Mouse (Mus musculus) ES-E14 (cell line): Measurements from ENCODE around the gene Phkb. TPM values are rescaled to one million over a fixed set of nuclear protein-coding genes. Genes with fewer than 3 reads are reported as not detected.
"Not testable (repeated sequence)": the region's sequence is repeated elsewhere in the genome, so short reads cannot be mapped to it uniquely, and the experiment has no call there.

ENCODE experiments used
- DNase-seq: peaks from one replicate; pipeline ENCODE4 v3.0.0-alpha.2; 2013; ENCODE audit warnings: low read depth, low spot score
- H3K27ac ChIP-seq: 2 replicates; pipeline ENCODE4 v1.5.1; 2012; ENCODE audit warnings: low read depth, mild to moderate bottlenecking, low read length, moderate library complexity, mixed read lengths; ENCODE audit not compliant: poor library complexity, insufficient read depth, severe bottlenecking
- H3K36me3 ChIP-seq: 2 replicates; pipeline ENCODE4 v1.6.1; 2012; ENCODE audit warnings: mild to moderate bottlenecking, low read length, moderate library complexity, mixed read lengths; ENCODE audit not compliant: control insufficient read depth, poor library complexity, insufficient read depth, severe bottlenecking
- H3K4me1 ChIP-seq, 2 experiments: fragments of 150-350 bp in 1 of 2; sonication (generic) in 1 of 2; 2 replicates each; pipeline ENCODE4 v1.6.1; 2012; ENCODE audit warnings: low read length in 2 of 2, mild to moderate bottlenecking in 1 of 2, mixed read lengths in 1 of 2; ENCODE audit not compliant: control insufficient read depth in 2 of 2, insufficient read depth in 2 of 2, poor library complexity in 1 of 2
- H3K4me3 ChIP-seq, 2 experiments: fragments of 150-350 bp in 1 of 2; sonication (generic) in 1 of 2; 2 replicates each; pipeline ENCODE4 v1.5.1; 2012; ENCODE audit warnings: low read length in 2 of 2, low read depth in 1 of 2, mild to moderate bottlenecking in 1 of 2, mixed read lengths in 1 of 2; ENCODE audit not compliant: insufficient read depth in 1 of 2, poor library complexity in 1 of 2, severe bottlenecking in 1 of 2
- H3K9ac ChIP-seq: 2 replicates; pipeline ENCODE4 v1.6.1; 2012; ENCODE audit warnings: low read depth, mild to moderate bottlenecking, low read length, mixed read lengths; ENCODE audit not compliant: poor library complexity, insufficient read depth, severe bottlenecking
- H3K9me3 ChIP-seq: fragments of 150-350 bp; sonication (generic); 2 replicates; pipeline ENCODE4 v1.6.1; 2012; ENCODE audit warnings: low read depth, mild to moderate bottlenecking, low read length; ENCODE audit not compliant: control insufficient read depth, insufficient read depth
- CHD2 ChIP-seq: IDR thresholded peaks from 2 replicates; pipeline ENCODE4 v1.6.1; 2014; ENCODE audit warnings: mild to moderate bottlenecking, low read depth, low read length, inconsistent platforms
- HCFC1 ChIP-seq: IDR thresholded peaks from 2 replicates; pipeline ENCODE4 v1.6.1; 2012; ENCODE audit warnings: low read length, inconsistent platforms, borderline replicate concordance; ENCODE audit not compliant: insufficient read depth
- MAFK ChIP-seq: IDR thresholded peaks from 2 replicates; pipeline ENCODE4 v1.6.1; 2014; ENCODE audit warnings: mild to moderate bottlenecking, low read depth, low read length, inconsistent platforms; ENCODE audit not compliant: insufficient read depth
- ZC3H11A ChIP-seq: IDR thresholded peaks from 2 replicates; pipeline ENCODE4 v1.6.1; 2012; ENCODE audit warnings: low read depth, mild to moderate bottlenecking, inconsistent platforms, low read length, borderline replicate concordance
- ZNF384 ChIP-seq: IDR thresholded peaks from 2 replicates; pipeline ENCODE4 v1.6.1; 2012; ENCODE audit warnings: low read depth, low read length, inconsistent platforms
- in situ Hi-C, 2 experiments: fragments of 600-800 bp; cut with MboI; formaldehyde crosslinking; loops; one replicate each; pipeline ENCODE4 v1.15.1; 2025; ENCODE audit warnings: low sequenced_read_pairs in 2 of 2, inconsistent platforms in 1 of 2; ENCODE audit not compliant: unreplicated experiment in 2 of 2
- total RNA-seq: library from RNA; depleted of rRNA; stranded (reverse); fragments of 300-350 nt; gene quantifications from 2 replicates; pipeline ENCODE4 v1.2.3, GENCODE M21; 2012

The Phkb gene
- total RNA-seq, 1 experiment, result 28.1 TPM

GRCm38 (mm10) chr8:85839916-85840656 is 673 bp upstream of the Phkb start:
- Histone ChIP-seq H3K4me1 (no peaks in the 10 kb centered on the region), H3K36me3 (peaks cover 4% of the 10 kb centered on the region), H3K4me3 (peak overlapping the region; percentile 88 to 96), H3K27ac (peak overlapping the region; percentile 19; the same call in 1 of the 2 replicates), H3K9ac (peak overlapping the region; percentile 90), H3K9me3 (no peaks in the 10 kb centered on the region)
- DNase-seq, result no peak
- TF ChIP-seq MAFK, result no peak
- TF ChIP-seq HCFC1, result no peak
- TF ChIP-seq ZC3H11A, result no peak
- TF ChIP-seq ZNF384, result no peak
- TF ChIP-seq CHD2, result no peak
- in situ Hi-C loops, result no loop called here

- Histone ChIP-seq H3K9me3 (no peaks in the 10 kb centered on the region), H3K4me1 (no peaks in the 10 kb centered on the region), H3K9ac (peak overlapping the region; percentile 90; the same call in 1 of the 2 replicates), H3K36me3 (no peaks in the 10 kb centered on the region), H3K27ac (no peak overlapping the region), H3K4me3 (peak overlapping the region; percentile 88 to 96)
- no peak for TF ChIP-seq MAFK
- no peak for TF ChIP-seq HCFC1
- TF ChIP-seq CHD2, result no peak
- TF ChIP-seq ZC3H11A, result no peak
- no peak for TF ChIP-seq ZNF384
- in situ Hi-C loops, result no loop called here
- DNase-seq, result no peak
These were observed 683 bp downstream of the Phkb start for GRCm38 (mm10) chr8:85841489-85841795.

- Histone ChIP-seq H3K9me3 (no peaks in the 10 kb centered on the region), H3K4me3 (no peak overlapping the region), H3K27ac (no peak overlapping the region), H3K9ac (no peak overlapping the region), H3K36me3 (no peaks in the 10 kb centered on the region), H3K4me1 (0 out of 4 replicates have a peak, but pooled peaks cover 0 to 2% of the 10 kb centered on the region in 2 experiments)
- no peak for DNase-seq
- TF ChIP-seq ZC3H11A (no peak), CHD2 (no peak), HCFC1 (no peak), MAFK (no peak), ZNF384 (no peak)
- in situ Hi-C loops, result no loop called here
These were observed 5.1 kb downstream of the Phkb start for GRCm38 (mm10) chr8:85845887-85846286.

GRCm38 (mm10) chr8:85854220-85855123 is 13.7 kb downstream of the Phkb start:
- no peak for DNase-seq
- TF ChIP-seq ZNF384 (no peak), HCFC1 (no peak), ZC3H11A (no peak), CHD2 (no peak), MAFK (no peak)
- no peak overlapping the region for H3K27ac ChIP-seq
- in situ Hi-C loops, result no loop called here
- no peaks in the 10 kb centered on the region for H3K9me3 ChIP-seq
- 0 out of 2 replicates have a peak overlapping the region, but pooled peaks have one; percentile 43 for H3K9ac ChIP-seq
- peaks cover 4 to 12% of the 10 kb centered on the region in 2 experiments; a peak in 2 of 4 replicates for H3K4me1 ChIP-seq
- H3K36me3 ChIP-seq, result no peaks in the 10 kb centered on the region
- peak overlapping the region; percentile 26 to 68 for H3K4me3 ChIP-seq

DNA sequence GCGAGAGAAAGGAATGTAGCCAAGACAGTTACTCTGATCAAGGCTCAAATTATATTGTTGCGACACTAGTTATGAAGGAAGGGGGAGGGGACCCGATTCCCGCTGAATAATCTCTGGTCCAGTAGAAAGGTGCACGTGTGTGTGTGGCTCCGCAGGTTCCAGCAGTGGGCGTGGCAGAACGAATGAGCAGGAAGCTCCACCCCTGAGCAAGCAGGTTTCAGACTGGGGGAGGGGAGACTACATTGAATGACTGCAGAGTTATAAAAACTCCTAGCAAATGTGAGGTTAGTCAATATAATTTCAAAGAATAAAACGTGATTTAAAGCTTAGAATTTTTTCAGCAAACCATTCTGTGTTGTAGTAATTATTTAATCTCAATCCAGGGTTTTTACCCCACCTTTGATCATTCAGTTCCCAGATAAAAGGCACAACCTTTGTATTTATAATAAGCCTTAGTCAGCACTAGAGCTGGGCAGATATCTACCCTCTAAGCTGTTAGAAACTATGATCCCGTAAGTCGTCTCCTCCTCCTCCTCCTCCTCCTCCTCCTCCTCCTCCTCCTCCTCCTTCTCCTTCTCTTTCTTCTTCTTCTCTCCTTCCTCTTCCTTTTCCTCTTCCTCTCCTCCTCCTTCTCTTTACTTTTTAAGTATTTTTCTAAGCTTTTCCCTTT is 16.6 kb downstream of the Phkb start:
- DNase-seq, H3K36me3 ChIP-seq, H3K9ac ChIP-seq, H3K27ac ChIP-seq, in situ Hi-C loops, H3K9me3 ChIP-seq: not testable (repeated sequence)
- Histone ChIP-seq H3K4me3 (0 out of 4 replicates have a peak overlapping the region, but pooled peaks of 1 of the 2 experiments have one; percentile 25), H3K4me1 (peaks cover 4 to 12% of the 10 kb centered on the region in 2 experiments; a peak in 2 of 4 replicates)
